Mouse (Mus musculus) G1E (cell line): ENCODE results near the gene Ep400.

ENCODE experiments used
- CTCF ChIP-seq: IDR thresholded peaks from 2 replicates; pipeline ENCODE4 v1.5.1; 2012; ENCODE audit warnings: low read depth, low read length, inconsistent platforms, mixed read lengths
- GATA1 ChIP-seq: IDR thresholded peaks from 2 replicates; pipeline ENCODE4 v1.6.1; 2012; ENCODE audit warnings: borderline replicate concordance, low read length, inconsistent platforms, mixed read lengths
- GATA2 ChIP-seq: IDR thresholded peaks from 2 replicates; pipeline ENCODE4 v1.6.1; 2012; ENCODE audit warnings: low read depth, low read length, inconsistent platforms, borderline replicate concordance

GRCm38 (mm10) chr5:110665486-110666121 is 104.9 kb downstream of the Ep400 start:
- TF ChIP-seq CTCF (no peak), GATA2 (no peak), GATA1 (no peak)
